Mouse (Mus musculus): ENCODE measurements around the gene Ebpl.

DNA sequence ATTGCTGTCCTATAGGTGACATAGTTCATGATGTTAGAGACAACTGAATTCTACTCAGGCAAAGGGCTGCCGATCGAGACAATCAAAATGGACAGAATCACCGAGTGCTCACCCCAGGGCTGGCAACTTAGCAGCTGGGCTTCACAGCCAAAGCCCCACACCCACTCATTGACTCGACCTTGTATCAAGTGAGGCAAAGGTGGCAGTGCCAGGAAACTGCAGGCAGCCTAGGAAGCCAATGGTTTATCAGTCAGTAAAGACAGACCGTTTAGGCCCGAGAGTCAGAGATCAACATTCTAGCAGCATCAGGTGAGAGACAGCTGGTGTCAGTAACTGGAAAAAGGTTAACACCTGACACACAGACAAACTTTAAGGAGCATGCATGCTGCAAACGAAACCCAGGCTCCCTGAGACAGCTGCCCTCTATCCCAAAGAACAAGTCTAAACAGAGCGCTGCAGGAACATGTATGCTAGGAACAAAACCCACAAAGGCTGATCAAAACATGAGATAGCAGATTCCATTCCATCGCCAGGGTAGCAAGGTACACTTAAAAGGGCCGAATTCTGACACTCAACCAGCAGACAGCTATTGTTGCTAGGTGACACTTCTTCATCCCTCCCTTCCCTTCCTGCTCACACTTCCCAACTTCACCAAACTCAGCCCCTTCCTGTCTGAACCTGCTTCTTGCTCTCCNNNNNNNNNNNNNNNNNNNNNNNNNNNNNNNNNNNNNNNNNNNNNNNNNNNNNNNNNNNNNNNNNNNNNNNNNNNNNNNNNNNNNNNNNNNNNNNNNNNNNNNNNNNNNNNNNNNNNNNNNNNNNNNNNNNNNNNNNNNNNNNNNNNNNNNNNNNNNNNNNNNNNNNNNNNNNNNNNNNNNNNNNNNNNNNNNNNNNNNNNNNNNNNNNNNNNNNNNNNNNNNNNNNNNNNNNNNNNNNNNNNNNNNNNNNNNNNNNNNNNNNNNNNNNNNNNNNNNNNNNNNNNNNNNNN lies 5.7 kb downstream of the Ebpl start:
- TF ChIP-seq ELF1 (IDR thresholded peaks at IDR 0.05; ENCODE audit: low read depth, low read length), result no peak
- TF ChIP-seq SIN3A (IDR thresholded peaks at IDR 0.05; ENCODE audit: low read length), result no peak
- no peak for TF ChIP-seq CHD2 (IDR thresholded peaks at IDR 0.05; ENCODE audit: low read length)
- TF ChIP-seq CTCF (IDR thresholded peaks at IDR 0.05 in 2 of 3, conservative IDR thresholded peaks at IDR 0.05 in 1 of 3; ENCODE audit: control insufficient read depth in 1 of 3, insufficient read depth in 1 of 3, low read depth in 2 of 3, low read length in 3 of 3, poor library complexity in 1 of 3, severe bottlenecking in 1 of 3), result no peak
- no peak for TF ChIP-seq ZMIZ1 (IDR thresholded peaks at IDR 0.05; ENCODE audit: low read depth, low read length)
- TF ChIP-seq MAZ (IDR thresholded peaks at IDR 0.05; ENCODE audit: low read depth, low read length), result no peak
- TF ChIP-seq ZC3H11A (IDR thresholded peaks at IDR 0.05; ENCODE audit: low read depth, low read length), result no peak
- no peak for TF ChIP-seq ZNF384 (IDR thresholded peaks at IDR 0.05; ENCODE audit: low read depth, low read length)
- no peak for TF ChIP-seq POLR2A (IDR thresholded peaks at IDR 0.05; ENCODE audit: control insufficient read depth in 1 of 2, insufficient read depth in 1 of 2, low read depth in 1 of 2, low read length in 2 of 2, poor library complexity in 1 of 2)
- TF ChIP-seq MYC (IDR thresholded peaks at IDR 0.05; ENCODE audit: low read depth, low read length), result no peak

All from MEL (cell line).